Mouse (Mus musculus) ovary, adult 18-20 months (tissue): Measurements from ENCODE around the gene Gm6509.
"Not testable (repeated sequence)": the region's sequence is repeated elsewhere in the genome, so short reads cannot be mapped to it uniquely, and the experiment has no call there.

ENCODE experiments used
- DNase-seq: peaks from one replicate; pipeline ENCODE4 v3.0.0; 2022; ENCODE audit warnings: low spot score, mixed read lengths

Gm6509 gene

GRCm38 (mm10) chr5:94623679-94624078 is at the start of gene Gm6509:
TSS of gene Gm6509 (plus strand) at chr5:94623979.
- DNase-seq: not testable (repeated sequence)

DNA sequence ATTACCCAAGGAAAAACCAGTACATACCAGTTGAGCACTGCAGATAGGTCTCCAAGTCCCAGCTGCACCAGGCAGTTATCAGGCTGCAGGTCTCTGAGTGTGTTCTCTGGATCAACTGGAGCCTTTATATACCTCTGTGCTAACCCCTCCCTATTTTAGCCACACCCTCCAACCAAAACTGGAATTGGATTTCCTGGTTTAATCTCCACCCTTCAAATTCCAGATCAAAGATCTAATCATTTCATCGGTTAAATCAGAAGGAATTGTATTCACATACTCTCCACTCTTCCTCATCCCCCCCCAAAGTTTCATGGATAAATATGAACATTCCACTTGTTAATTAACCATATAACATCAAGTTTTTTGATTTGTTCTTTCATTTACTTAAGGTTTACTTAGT is 7.5 kb upstream of the Gm6509 start, which contains the start of gene Gm3147:
Gm3147 (minus strand) TSS at position 101 of the 400 bp plus-strand sequence.
- not testable (repeated sequence) for DNase-seq

- not testable (repeated sequence) for DNase-seq
Observed at GRCm38 (mm10) chr5:94648082-94648481, 24.3 kb downstream of the Gm6509 start, which contains the start of gene Gm6205. TSS of gene Gm6205 (plus strand) at chr5:94648382.
